Mouse (Mus musculus): ENCODE measurements around the gene Rhoj.
"Not testable (repeated sequence)": the region's sequence is repeated elsewhere in the genome, so short reads cannot be mapped to it uniquely, and the experiment has no call there.

The Rhoj gene

DNA sequence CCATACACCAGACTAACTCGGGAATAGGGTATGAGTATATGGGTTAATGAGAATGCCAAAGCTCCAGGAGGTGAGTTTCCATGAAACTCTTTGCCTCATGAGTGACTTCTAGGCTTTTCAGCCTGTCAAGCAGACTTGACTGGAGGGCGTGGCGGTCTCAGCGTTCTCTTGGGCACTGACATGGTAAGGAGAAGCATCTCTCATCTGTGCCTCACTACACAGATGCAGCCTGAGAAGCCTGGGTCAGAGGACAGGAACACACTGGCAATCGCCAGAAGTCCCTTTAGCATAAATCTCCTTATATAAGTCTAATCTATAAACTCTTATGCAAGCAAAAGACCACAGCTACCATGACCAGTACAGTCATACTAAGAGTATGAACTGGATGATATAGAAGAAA, 41.4 kb downstream of the Rhoj start:
- not testable (repeated sequence) for DNase-seq (ENCODE audit: low read depth, low spot score)

- no peak for DNase-seq (ENCODE audit: low read depth, low spot score)
Measured at GRCm38 (mm10) chr12:75350750-75351149, 42.6 kb downstream of the Rhoj start.

GRCm38 (mm10) chr12:75351846-75352245, 43.7 kb downstream of the Rhoj start:
- no peak for DNase-seq (ENCODE audit: low read depth, low spot score)

DNA sequence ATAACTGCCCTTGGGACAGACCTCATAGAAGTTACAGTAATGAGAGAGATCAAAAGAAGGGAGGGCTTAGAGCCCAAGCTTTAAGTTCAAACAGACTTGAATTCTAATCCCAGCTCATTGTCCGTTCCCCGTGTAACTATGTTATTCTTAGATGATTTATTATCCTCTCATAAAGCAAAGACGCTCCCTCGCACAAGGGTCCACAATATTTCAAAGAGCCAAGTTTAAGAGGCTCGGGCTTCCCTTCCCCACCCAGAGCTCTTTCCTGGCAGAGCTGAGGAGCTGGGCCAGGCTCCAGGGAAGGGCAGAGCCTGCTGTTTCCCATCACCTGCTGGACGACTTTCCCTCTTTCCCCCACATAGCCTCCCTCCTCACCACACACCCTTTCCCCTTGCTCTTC, 44.3 kb downstream of the Rhoj start:
- peak; percentile 4 for DNase-seq (ENCODE audit: low read depth, low spot score)

DNA sequence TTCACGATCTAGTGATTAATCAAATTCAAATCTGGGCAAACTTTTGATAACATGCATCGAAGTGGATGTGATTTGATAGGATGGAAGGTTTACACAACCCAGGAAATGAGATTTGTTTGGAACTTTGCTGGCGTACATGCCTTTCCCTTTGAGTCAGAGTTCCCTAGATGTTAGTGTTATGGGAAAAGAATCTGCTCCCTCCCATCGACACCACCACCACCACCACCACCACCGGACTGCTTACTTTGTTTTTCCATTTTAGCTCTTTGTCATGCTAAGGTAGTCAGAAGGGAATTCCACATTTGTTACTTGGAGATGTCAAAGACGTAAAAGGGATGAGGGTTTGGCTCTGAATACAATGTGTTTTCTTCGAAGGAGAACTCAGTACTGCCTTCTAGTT, 46.2 kb downstream of the Rhoj start:
- DNase-seq (ENCODE audit: low read depth, low spot score), result no peak

- no peak for DNase-seq (ENCODE audit: low read depth, low spot score)
Measured at GRCm38 (mm10) chr12:75357781-75358180, 49.7 kb downstream of the Rhoj start.

- no peak for DNase-seq (ENCODE audit: low read depth, low spot score)
Measured at GRCm38 (mm10) chr12:75358714-75359113, 50.6 kb downstream of the Rhoj start.

- peak; percentile 8 for DNase-seq (ENCODE audit: low read depth, low spot score)
Measured at GRCm38 (mm10) chr12:75359500-75359899, 51.4 kb downstream of the Rhoj start.

DNA sequence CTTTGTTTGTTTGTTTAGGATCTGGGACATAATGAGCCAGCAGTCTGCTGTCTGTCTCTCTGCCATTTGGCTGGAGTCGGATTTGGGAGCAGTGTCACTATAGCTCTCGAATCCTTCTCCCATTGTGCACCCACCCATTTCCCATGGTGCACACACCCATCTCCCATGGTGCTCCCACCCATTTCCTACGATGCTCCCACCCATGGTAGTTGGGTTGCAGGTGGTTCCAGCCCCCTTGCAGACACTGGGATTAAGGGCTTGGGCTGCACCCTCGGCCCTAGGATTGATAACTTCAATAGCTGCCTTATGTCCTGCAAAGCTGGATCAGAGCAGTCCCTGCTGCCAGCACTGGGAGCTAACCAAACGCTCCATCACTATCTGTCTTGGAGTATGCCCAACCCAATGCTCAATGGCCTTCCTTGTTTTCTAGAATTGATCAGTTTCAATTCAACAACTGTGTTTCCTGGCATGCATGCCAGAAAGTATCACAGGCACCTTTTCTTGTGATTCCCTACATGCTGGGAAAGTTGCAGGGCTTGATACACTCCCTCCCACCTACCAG, 51.9 kb downstream of the Rhoj start:
- no peak for DNase-seq (ENCODE audit: low read depth, low spot score)

DNA sequence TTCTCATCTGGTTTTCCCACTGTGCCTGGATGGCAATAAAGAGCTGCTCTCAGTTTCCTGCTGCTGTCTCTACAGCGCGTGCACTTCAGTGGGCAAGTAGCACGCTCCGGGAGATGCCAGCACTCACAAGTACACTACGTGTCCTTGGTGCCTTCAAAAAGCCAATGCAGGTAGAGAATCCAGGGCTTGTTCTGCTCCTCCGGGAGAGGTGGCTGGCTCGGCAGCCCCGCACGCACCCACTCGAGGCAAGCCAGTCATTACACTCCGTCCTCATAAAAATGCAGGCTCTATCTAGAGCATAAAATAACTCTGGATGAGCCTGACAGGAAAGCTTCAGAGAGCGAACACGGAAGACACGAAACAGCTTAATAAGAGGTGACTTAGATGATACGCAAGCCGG, 54.3 kb downstream of the Rhoj start:
- DNase-seq (ENCODE audit: low read depth, low spot score), result no peak

- DNase-seq (ENCODE audit: low read depth, low spot score), result no peak
Measured at GRCm38 (mm10) chr12:75364416-75364815, 56.3 kb downstream of the Rhoj start.

GRCm38 (mm10) chr12:75365621-75366124, 57.6 kb downstream of the Rhoj start:
- no peak for DNase-seq (ENCODE audit: low read depth, low spot score)

GRCm38 (mm10) chr12:75367371-75367770, 59.2 kb downstream of the Rhoj start:
- DNase-seq (ENCODE audit: low read depth, low spot score), result no peak

DNA sequence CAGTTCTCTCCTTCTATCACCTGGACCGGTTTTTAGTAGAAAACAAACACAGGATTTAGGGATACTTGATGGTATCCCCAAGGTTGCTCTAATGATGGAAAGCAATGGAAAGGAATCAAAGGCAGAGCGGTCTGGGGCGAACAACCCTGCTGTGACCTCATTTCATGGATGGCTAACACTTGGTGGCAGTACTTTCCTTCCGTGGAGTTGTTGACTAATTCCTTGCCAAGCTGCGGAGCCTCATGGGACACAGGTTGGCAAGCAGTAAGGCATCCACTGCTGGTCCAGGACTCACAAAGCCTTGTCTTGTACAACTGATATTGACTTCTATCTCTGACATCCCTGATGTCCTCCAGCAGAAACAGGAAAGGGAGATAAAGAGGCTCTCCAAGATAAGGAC, 60.4 kb downstream of the Rhoj start:
- DNase-seq (ENCODE audit: low read depth, low spot score), result no peak

DNA sequence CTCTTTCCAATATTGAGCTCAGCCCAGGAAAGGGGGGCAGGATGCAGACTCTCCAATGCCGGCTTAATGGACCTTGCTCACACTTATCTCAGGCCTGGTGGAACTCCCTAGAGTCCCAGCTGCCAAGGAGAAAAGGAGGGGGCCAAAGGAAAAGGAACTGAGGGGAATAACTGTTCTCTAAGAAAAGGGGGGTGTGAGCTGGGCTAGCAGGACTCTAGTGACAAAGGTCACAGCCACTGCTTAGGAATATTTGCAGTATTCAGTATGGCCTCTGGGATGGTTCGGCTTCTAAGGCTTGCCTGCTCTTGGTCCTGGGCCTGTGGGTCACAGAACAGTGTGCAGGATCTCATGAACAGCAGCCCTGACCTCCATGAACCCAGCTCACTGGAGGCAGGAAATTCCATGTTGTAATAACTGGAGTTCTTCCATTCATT, 61.3 kb downstream of the Rhoj start:
- DNase-seq (ENCODE audit: low read depth, low spot score), result no peak

- no peak for DNase-seq (ENCODE audit: low read depth, low spot score)
Measured at GRCm38 (mm10) chr12:75374437-75374836, 66.3 kb downstream of the Rhoj start.

- no peak for DNase-seq (ENCODE audit: low read depth, low spot score)
Measured at GRCm38 (mm10) chr12:75375060-75375459, 66.9 kb downstream of the Rhoj start.

DNA sequence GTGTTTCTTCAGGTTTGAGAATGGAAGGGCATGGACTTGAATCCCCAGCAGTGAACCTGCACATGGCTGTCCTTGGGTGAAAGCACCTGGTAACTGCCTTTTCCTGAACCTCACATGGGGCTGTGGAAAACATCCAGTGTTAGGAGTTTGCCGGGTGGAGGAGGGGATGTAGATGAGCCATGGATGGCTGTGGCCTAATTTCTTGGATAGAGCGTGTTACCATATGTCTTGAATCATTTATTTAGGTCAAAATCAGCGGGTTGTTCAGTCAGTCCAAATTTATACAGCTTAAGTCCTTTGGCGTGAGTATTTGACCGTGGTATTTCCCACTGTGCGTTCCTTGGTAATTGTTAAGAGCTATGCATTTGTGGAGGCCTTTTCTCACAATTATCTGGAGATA, 68.0 kb downstream of the Rhoj start:
- DNase-seq (ENCODE audit: low read depth, low spot score), result no peak

DNA sequence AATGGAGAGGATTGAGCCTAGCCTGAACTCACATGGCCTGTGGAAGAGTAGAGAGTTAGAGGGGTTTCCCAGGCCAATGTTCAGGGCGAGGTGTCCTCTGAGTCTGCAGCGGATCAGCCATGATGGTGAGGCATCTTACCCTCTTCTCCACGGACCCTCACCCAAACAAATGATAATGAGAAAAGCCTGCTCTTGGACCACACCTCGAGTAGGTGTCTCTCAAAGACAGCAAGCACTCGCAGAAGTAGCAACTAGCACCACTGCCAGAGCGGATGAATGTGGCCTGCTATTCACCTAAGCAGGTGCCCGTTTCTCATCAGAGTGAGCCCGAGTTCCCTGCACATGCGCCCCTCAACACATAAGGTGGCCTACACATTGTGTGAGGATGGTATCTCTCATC, 78.6 kb downstream of the Rhoj start:
- DNase-seq (ENCODE audit: low read depth, low spot score), result no peak

DNA sequence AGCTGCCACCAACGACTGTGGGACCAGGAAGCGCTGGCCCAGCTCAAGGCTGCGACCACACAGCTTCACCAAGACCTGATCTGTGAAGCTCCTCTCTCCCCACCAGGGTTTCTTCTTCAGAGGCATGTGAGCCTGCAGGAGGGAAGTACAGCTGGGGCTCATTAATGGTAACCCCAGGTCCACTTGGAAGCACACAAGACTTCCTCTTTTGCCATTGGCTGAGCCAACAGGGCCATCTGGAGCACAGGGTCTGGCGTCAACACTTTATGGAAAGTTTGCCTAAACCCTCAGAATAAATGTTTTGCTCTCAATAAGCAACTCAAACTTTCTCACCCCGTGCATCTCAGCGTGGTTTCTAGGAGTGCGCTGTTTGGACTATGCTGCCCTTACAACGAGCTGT, 79.0 kb downstream of the Rhoj start:
- no peak for DNase-seq (ENCODE audit: low read depth, low spot score)

- DNase-seq (ENCODE audit: low read depth, low spot score), result no peak
Measured at GRCm38 (mm10) chr12:75387846-75388245, 79.7 kb downstream of the Rhoj start.

GRCm38 (mm10) chr12:75388521-75388920, 80.4 kb downstream of the Rhoj start:
- no peak for DNase-seq (ENCODE audit: low read depth, low spot score)

DNA sequence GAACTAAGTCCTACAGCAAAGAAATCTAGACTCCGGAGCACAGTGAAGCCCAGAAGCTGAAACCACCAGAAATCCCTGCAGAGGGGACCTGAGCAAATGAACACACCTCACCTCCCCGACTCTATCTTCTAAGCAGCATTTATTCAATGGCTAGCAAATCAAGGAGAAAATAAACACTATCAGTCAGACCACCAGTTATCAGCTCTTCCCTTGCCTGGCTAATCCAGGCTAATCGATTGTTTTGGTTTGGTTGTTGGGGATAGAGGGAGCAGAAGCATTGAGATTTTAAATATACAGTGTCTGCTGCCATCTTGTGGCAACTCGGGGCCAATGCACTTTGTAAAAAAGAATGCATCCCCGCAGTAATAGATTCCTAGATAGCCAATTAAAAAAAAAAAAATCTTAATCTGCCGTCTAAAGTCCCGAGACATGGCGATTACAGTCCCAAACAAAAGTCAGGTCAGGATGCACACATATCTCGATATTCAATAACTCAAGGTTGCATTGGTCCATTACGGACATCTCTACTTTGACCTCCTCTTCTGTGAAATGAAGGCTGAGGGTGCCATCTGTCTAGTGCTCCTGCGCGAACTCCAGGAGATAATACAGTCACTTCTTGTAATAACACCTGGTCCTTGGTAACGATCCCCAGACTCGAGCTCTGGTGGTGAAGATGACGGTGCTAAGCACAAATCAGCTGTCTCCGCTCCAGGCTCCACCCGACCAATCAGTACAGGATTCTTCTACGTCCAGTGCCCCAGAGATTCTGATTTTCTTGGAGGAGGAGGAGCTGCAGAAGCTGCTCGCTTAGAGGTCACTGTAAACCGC, 81.4 kb downstream of the Rhoj start:
- DNase-seq (ENCODE audit: low read depth, low spot score), result peak; percentile 68

All from mesoderm, embryonic 11.5 days (tissue).